Mouse (Mus musculus) liver, embryonic 14.5 days (tissue): ENCODE measurements around the gene Smim8. TPM values are rescaled to one million over a fixed set of nuclear protein-coding genes. Genes with fewer than 3 reads are reported as not detected.

Experiments
- ATAC-seq: fragments of 200-750 bp; cut with Nextera tagmentation; 2 replicates; pipeline ENCODE4 v1.8.0; 2017; ENCODE audit warnings: moderate number of reproducible peaks, mild to moderate bottlenecking, moderate library complexity; ENCODE audit not compliant: insufficient read depth
- DNase-seq, 3 experiments: peaks; one replicate each; pipeline ENCODE4 v3.0.0-alpha.2; 2012 to 2013; ENCODE audit warnings: low read depth in 3 of 3, low spot score in 3 of 3
- H3K27ac ChIP-seq: fragments of 300-500 bp; sonication (generic); 2 replicates; pipeline ENCODE4 v1.5.1; 2014; ENCODE audit warnings: moderate library complexity, mild to moderate bottlenecking, control low read depth, inconsistent platforms
- H3K27me3 ChIP-seq: fragments of 300-500 bp; sonication (generic); 2 replicates; pipeline ENCODE4 v1.6.1; 2014; ENCODE audit warnings: mild to moderate bottlenecking, low read length, moderate library complexity; ENCODE audit not compliant: control insufficient read depth, insufficient read depth
- H3K36me3 ChIP-seq: fragments of 300-500 bp; sonication (generic); replicated peaks from 2 replicates; pipeline ENCODE4 v1.6.1; 2014; ENCODE audit warnings: low read depth; ENCODE audit not compliant: control insufficient read depth, insufficient read depth
- H3K4me1 ChIP-seq, 2 experiments: fragments of 200-500 bp in 1 of 2; fragments of 300-500 bp in 1 of 2; sonication (generic) in 1 of 2; replicated peaks; 2 replicates each; pipeline ENCODE4 v1.6.1; 2012 to 2014; ENCODE audit warnings: antibody characterized with exemption in 1 of 2, inconsistent platforms in 1 of 2, low read length in 1 of 2; ENCODE audit not compliant: control insufficient read depth in 2 of 2, insufficient read depth in 2 of 2
- H3K4me2 ChIP-seq: fragments of 300-500 bp; sonication (generic); 2 replicates; pipeline ENCODE4 v1.6.1; 2014; ENCODE audit warnings: low read depth, mild to moderate bottlenecking, control low read depth, moderate library complexity
- H3K4me3 ChIP-seq, 2 experiments: fragments of 200-500 bp in 1 of 2; fragments of 300-500 bp in 1 of 2; sonication (generic) in 1 of 2; 2 replicates each; pipeline ENCODE4 v1.5.1; 2012 to 2014; ENCODE audit warnings: low read depth in 2 of 2, low read length in 2 of 2, mild to moderate bottlenecking in 2 of 2, control low read depth in 1 of 2, inconsistent platforms in 1 of 2, moderate library complexity in 1 of 2; ENCODE audit not compliant: insufficient read depth in 1 of 2
- H3K9ac ChIP-seq: fragments of 300-500 bp; sonication (generic); replicated peaks from 2 replicates; pipeline ENCODE4 v1.6.1; 2014; ENCODE audit warnings: mild to moderate bottlenecking, control low read depth, moderate library complexity
- H3K9me3 ChIP-seq: fragments of 300-500 bp; sonication (generic); 2 replicates; pipeline ENCODE4 v1.6.1; 2016; ENCODE audit warnings: low read length, mixed read lengths; ENCODE audit not compliant: control insufficient read depth
- CTCF ChIP-seq: IDR thresholded peaks from 2 replicates; pipeline ENCODE4 v1.5.1; 2016; ENCODE audit warnings: antibody characterized with exemption, low read depth, control low read depth
- EP300 ChIP-seq: IDR thresholded peaks from 2 replicates; pipeline ENCODE4 v1.6.1; 2016; ENCODE audit warnings: antibody characterized with exemption, low read depth
- WGBS: fragments of 180-500 bp; shearing (Covaris S2); extraction: QIAGEN DNeasy Blood & Tissue Kit; methylation state at CpG from one replicate; pipeline ENCODE4 v1.1.7; 2014; ENCODE audit not compliant: insufficient replicate concordance; 5-methylcytosine and 5-hydroxymethylcytosine counted together
- polyA plus RNA-seq, 2 experiments: library from polyadenylated mRNA; depleted of rRNA in 1 of 2; stranded (reverse) in 1 of 2; unstranded in 1 of 2; fragments of >200 nt; fragmentation: Nextera tagmentation in 1 of 2; extraction: Ambion mirVana in 1 of 2; gene quantifications; 2 replicates each; pipeline versions ENCODE4 v1.2.1 to v1.2.3; 2012 to 2014

Gene Smim8
- polyA plus RNA-seq, 2 experiments = 8.5 to 26.4 TPM

DNA sequence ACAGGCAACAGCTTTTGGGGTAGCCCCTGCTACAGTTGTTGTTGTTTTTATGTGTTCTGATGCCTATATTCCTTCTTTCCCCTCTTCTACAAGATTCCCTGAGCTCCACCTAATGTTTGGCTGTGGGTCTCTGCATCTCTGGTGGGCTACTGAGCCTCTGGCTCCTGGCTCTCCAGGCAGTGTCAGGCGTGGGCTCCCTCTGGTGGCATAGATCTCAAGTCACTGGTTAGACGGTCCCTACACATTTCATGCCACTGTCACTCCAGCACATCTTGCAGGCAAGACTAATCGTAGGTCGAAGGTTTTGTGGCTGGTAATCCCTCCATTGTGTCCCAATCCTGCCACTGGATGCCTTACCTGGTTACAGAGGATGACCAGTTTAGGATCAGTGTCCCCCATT is 4.5 kb upstream of the Smim8 start:
- no peaks in the 10 kb centered on the region for H3K27me3 ChIP-seq
- no peak overlapping the region for H3K4me3 ChIP-seq
- no peaks in the 10 kb centered on the region for H3K4me1 ChIP-seq
- H3K4me2 ChIP-seq = no peak overlapping the region
- H3K36me3 ChIP-seq = no peaks in the 10 kb centered on the region
- DNase-seq (no peak), ATAC-seq (no peak)
- no peak overlapping the region for H3K27ac ChIP-seq
- no peak overlapping the region for H3K9ac ChIP-seq
- TF ChIP-seq CTCF (peak; percentile 47), EP300 (no peak)
- 26% methylated on average over 4 of the region's 4 CpGs for WGBS
- no peaks in the 10 kb centered on the region for H3K9me3 ChIP-seq

DNA sequence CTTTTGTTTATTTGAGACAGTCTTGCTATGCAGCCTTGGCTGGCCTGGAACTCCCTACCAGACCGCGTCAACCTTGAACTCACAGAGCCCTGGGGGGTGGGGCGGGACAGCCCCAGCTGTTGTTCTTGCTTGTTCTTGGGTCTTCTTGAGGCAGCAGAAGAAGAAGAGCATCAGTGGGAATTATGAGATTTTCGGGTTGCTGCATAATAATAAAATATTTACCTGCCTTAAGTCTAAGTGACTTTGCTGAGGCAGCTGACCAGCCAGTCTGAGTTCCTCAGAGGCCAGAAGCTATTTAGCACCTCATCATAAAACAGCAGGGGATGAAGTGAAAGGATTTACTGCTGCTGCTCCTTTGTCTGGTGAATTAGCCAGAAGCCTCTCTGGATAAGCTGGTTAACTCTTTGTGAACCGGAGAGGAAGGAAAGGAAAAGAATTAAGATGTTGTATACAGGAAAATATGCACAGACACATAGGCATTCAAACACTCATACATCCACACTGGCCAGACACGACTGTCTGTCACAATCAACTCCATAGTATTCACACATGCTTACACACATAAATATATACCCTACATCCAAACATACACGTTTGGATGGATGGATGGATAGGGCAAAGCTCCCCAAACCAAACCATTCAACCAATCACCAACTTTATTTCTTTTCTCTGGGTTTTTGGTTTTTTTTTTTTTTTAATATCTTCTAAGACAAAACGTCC is 6.4 kb downstream of the Smim8 start:
- ATAC-seq (no peak), DNase-seq (no peak)
- Histone ChIP-seq H3K4me1 (peaks cover 4 to 6% of the 10 kb centered on the region in 2 experiments; a peak in 3 of 4 replicates), H3K4me2 (no peak overlapping the region), H3K36me3 (no peaks in the 10 kb centered on the region; the same call in none of the 2 replicates), H3K4me3 (no peak overlapping the region), H3K9ac (no peak overlapping the region), H3K27ac (no peak overlapping the region), H3K27me3 (no peaks in the 10 kb centered on the region), H3K9me3 (no peaks in the 10 kb centered on the region)
- no peak for TF ChIP-seq CTCF
- TF ChIP-seq EP300 = no peak
- WGBS = 43% methylated on average over 8 of the region's 8 CpGs

DNA sequence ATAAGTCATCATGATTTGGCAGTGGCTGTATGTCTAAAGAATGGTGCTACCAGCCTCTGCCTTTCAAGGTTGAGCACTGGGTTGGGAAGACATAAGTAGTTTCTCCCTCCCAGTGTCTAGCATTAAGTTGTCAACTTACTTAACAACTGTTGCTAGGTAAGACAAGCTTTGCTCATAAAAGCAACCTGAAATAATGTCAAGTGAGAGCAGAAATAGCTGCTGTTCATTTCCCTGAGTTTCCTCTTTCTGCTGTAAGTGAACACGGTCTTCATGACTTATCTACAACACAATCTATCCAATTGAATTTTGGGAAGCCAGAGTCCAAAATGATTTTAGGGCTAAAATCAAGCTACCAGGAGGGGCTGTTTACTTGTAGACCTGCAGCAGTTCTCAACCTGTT is 22.1 kb downstream of the Smim8 start, which contains the start of gene Gm136:
Gene Gm136, minus strand, starts transcription at position 101 of the 400 bp plus-strand sequence.
- no peaks in the 10 kb centered on the region for H3K9me3 ChIP-seq
- H3K27me3 ChIP-seq = no peaks in the 10 kb centered on the region
- no peak within 1 kb of the TSS for H3K27ac ChIP-seq
- H3K4me2 ChIP-seq = no peak within 1 kb of the TSS
- no peaks in the 10 kb centered on the region for H3K36me3 ChIP-seq
- ATAC-seq (no peak), DNase-seq (no peak)
- no peak within 1 kb of the TSS for H3K9ac ChIP-seq
- no peak for TF ChIP-seq CTCF
- no peak for TF ChIP-seq EP300
- no peaks in the 10 kb centered on the region for H3K4me1 ChIP-seq
- WGBS = 25% methylated on average over 1 of the region's 1 CpGs
- H3K4me3 ChIP-seq = no peak within 1 kb of the TSS

DNA sequence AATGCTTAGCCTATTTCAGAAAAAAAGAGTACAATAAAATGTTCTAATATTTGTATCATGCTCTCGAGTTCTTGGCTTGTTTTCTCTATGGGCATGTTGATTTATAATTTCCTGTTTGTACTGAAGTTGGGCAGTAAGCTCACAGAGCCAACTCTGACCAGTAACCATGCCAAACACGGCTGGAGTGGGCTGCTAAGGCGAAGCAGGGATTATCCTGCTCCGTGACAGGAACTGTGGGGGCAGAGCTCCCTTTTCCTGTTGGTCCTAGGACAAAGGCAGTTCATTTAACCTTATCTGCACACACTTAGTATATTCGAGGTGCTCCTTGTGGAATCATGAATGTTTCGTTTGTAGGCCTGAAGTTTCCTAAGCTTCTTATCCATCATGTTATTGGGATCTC is 29.0 kb downstream of the Smim8 start:
- Histone ChIP-seq H3K36me3 (no peaks in the 10 kb centered on the region), H3K9me3 (no peaks in the 10 kb centered on the region), H3K4me1 (no peaks in the 10 kb centered on the region), H3K4me3 (no peak overlapping the region), H3K27ac (no peak overlapping the region), H3K27me3 (no peaks in the 10 kb centered on the region), H3K4me2 (no peak overlapping the region), H3K9ac (no peak overlapping the region)
- TF ChIP-seq CTCF (no peak), EP300 (no peak)
- DNase-seq = no peak
- 30% methylated on average over 6 of the region's 6 CpGs for WGBS
- no peak for ATAC-seq

DNA sequence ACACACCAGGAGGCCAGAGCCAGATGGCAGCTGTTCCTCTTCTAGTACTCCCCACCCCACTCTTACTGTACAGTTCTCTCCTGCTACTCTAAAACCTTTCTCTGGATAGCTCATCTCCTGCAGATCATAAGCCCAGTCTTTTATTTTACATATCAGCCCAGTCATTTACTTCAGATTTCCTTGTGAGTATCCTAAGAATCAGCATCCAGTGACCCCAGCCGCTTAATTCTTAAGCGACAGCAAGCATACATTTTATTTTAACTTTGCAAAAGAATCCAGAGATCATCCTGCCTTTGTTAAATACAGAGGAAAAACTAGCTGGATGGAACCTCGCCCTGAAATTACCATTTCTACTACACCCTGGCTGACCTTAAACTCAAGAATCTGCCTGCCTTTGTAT is 43.8 kb downstream of the Smim8 start:
- Histone ChIP-seq H3K4me2 (no peak overlapping the region), H3K27ac (no peak overlapping the region), H3K27me3 (no peaks in the 10 kb centered on the region; the same call in 1 of the 2 replicates), H3K4me3 (no peak overlapping the region), H3K9me3 (no peaks in the 10 kb centered on the region), H3K36me3 (no peaks in the 10 kb centered on the region), H3K4me1 (peaks cover 0 to 3% of the 10 kb centered on the region in 2 experiments; a peak in 1 of 4 replicates), H3K9ac (no peak overlapping the region)
- ATAC-seq = no peak
- WGBS = 52% methylated on average over 3 of the region's 3 CpGs
- DNase-seq = no peak
- TF ChIP-seq EP300 (no peak), CTCF (no peak)
